Mouse (Mus musculus): ENCODE measurements around the gene Efcc1. TPM values are rescaled to one million over a fixed set of nuclear protein-coding genes. Genes with fewer than 3 reads are reported as not detected.
"Not testable (repeated sequence)": the region's sequence is repeated elsewhere in the genome, so short reads cannot be mapped to it uniquely, and the experiment has no call there.

Gene Efcc1
- polyA plus RNA-seq, 1 experiment from 2014 or later, result 0.46 TPM

- H3K4me1 ChIP-seq (replicated peaks), result no peaks in the 10 kb centered on the region
- H3K27ac ChIP-seq (ENCODE audit: poor library complexity, severe bottlenecking), result no peak overlapping the region
- ATAC-seq (ENCODE audit: insufficient number of reproducible peaks, low FRiP score), result no peak
- H3K4me2 ChIP-seq, result no peak overlapping the region
- no peak overlapping the region for H3K9ac ChIP-seq
- no peak overlapping the region for H3K4me3 ChIP-seq
- no peaks in the 10 kb centered on the region for H3K27me3 ChIP-seq (replicated peaks)
- no peaks in the 10 kb centered on the region for H3K9me3 ChIP-seq (replicated peaks)
- H3K36me3 ChIP-seq, result no peaks in the 10 kb centered on the region
- 82% methylated on average over 5 of the region's 5 CpGs for WGBS
These were observed 31.5 kb downstream of the Efcc1 start for GRCm38 (mm10) chr6:87762161-87762560.

- Histone ChIP-seq H3K27me3 (replicated peaks) (no peaks in the 10 kb centered on the region), H3K27ac (ENCODE audit: poor library complexity, severe bottlenecking) (no peak overlapping the region), H3K4me2 (no peak overlapping the region), H3K36me3 (no peaks in the 10 kb centered on the region), H3K4me1 (replicated peaks) (no peaks in the 10 kb centered on the region), H3K9ac (no peak overlapping the region), H3K4me3 (no peak overlapping the region), H3K9me3 (replicated peaks) (no peaks in the 10 kb centered on the region)
- 56% methylated on average over 4 of the region's 4 CpGs for WGBS
- ATAC-seq (ENCODE audit: insufficient number of reproducible peaks, low FRiP score), result peak; percentile 73; the same call in 1 of the 2 replicates
These were observed 33.0 kb downstream of the Efcc1 start for GRCm38 (mm10) chr6:87763376-87764280.

- not testable (repeated sequence) for H3K4me3 ChIP-seq; H3K4me2 ChIP-seq; H3K9me3 ChIP-seq (replicated peaks); H3K36me3 ChIP-seq; ATAC-seq (ENCODE audit: insufficient number of reproducible peaks, low FRiP score); H3K27ac ChIP-seq (ENCODE audit: poor library complexity, severe bottlenecking); H3K4me1 ChIP-seq (replicated peaks); H3K9ac ChIP-seq; H3K27me3 ChIP-seq (replicated peaks)
- WGBS, result 87% methylated on average over 2 of the region's 2 CpGs
These were observed 33.6 kb downstream of the Efcc1 start for GRCm38 (mm10) chr6:87764296-87764695.

GRCm38 (mm10) chr6:87770626-87771025 lies 40.0 kb downstream of the Efcc1 start:
- H3K27ac ChIP-seq (ENCODE audit: poor library complexity, severe bottlenecking), result no peak overlapping the region
- no peak overlapping the region for H3K4me2 ChIP-seq
- H3K36me3 ChIP-seq, result no peaks in the 10 kb centered on the region
- 52% methylated on average over 8 of the region's 8 CpGs for WGBS
- no peaks in the 10 kb centered on the region for H3K4me1 ChIP-seq (replicated peaks)
- H3K9ac ChIP-seq, result no peak overlapping the region
- no peaks in the 10 kb centered on the region for H3K27me3 ChIP-seq (replicated peaks)
- no peak overlapping the region for H3K4me3 ChIP-seq
- H3K9me3 ChIP-seq (replicated peaks), result no peaks in the 10 kb centered on the region
- no peak for ATAC-seq (ENCODE audit: insufficient number of reproducible peaks, low FRiP score)

GRCm38 (mm10) chr6:87774466-87774865 lies 43.8 kb downstream of the Efcc1 start:
- ATAC-seq (ENCODE audit: insufficient number of reproducible peaks, low FRiP score), result no peak
- no peak overlapping the region for H3K9ac ChIP-seq

GRCm38 (mm10) chr6:87774909-87775308 lies 44.2 kb downstream of the Efcc1 start:
- Histone ChIP-seq H3K36me3 (no peaks in the 10 kb centered on the region), H3K9ac (no peak overlapping the region), H3K4me1 (replicated peaks) (peaks cover 17% of the 10 kb centered on the region), H3K27ac (ENCODE audit: poor library complexity, severe bottlenecking) (no peak overlapping the region), H3K27me3 (replicated peaks) (no peaks in the 10 kb centered on the region), H3K4me2 (no peak overlapping the region), H3K4me3 (no peak overlapping the region), H3K9me3 (replicated peaks) (no peaks in the 10 kb centered on the region)
- 83% methylated on average over 9 of the region's 9 CpGs for WGBS
- ATAC-seq (ENCODE audit: insufficient number of reproducible peaks, low FRiP score), result no peak

More at GRCm38 (mm10) chr6:87774466-87774865, 43.8 kb downstream of the Efcc1 start:
- no peak overlapping the region for H3K27ac ChIP-seq (ENCODE audit: poor library complexity, severe bottlenecking)
- no peaks in the 10 kb centered on the region for H3K36me3 ChIP-seq
- H3K27me3 ChIP-seq (replicated peaks), result no peaks in the 10 kb centered on the region
- 61% methylated on average over 1 of the region's 1 CpGs for WGBS
- H3K4me1 ChIP-seq (replicated peaks), result peaks cover 17% of the 10 kb centered on the region
- no peak overlapping the region for H3K4me3 ChIP-seq
- H3K9me3 ChIP-seq (replicated peaks), result no peaks in the 10 kb centered on the region
- no peak overlapping the region for H3K4me2 ChIP-seq

GRCm38 (mm10) chr6:87775588-87776245 lies 45.0 kb downstream of the Efcc1 start:
- H3K4me2 ChIP-seq, result no peak overlapping the region
- no peaks in the 10 kb centered on the region for H3K9me3 ChIP-seq (replicated peaks)
- peak; percentile 85 for ATAC-seq (ENCODE audit: insufficient number of reproducible peaks, low FRiP score)
- peaks cover 17% of the 10 kb centered on the region for H3K4me1 ChIP-seq (replicated peaks)
- H3K36me3 ChIP-seq, result no peaks in the 10 kb centered on the region
- no peak overlapping the region for H3K9ac ChIP-seq
- no peak overlapping the region for H3K27ac ChIP-seq (ENCODE audit: poor library complexity, severe bottlenecking)
- no peak overlapping the region for H3K4me3 ChIP-seq
- H3K27me3 ChIP-seq (replicated peaks), result no peaks in the 10 kb centered on the region
- WGBS, result 52% methylated on average over 3 of the region's 3 CpGs

- Histone ChIP-seq H3K27ac (ENCODE audit: poor library complexity, severe bottlenecking) (no peak overlapping the region), H3K4me3 (no peak overlapping the region)
- WGBS, result 65% methylated on average over 1 of the region's 1 CpGs
These were observed 46.0 kb downstream of the Efcc1 start for GRCm38 (mm10) chr6:87776663-87777062.

GRCm38 (mm10) chr6:87777842-87778241 lies 47.2 kb downstream of the Efcc1 start, which contains the start of gene Gp9:
Gene Gp9, plus strand, starts transcription at chr6:87778072.
- no peak for ATAC-seq (ENCODE audit: insufficient number of reproducible peaks, low FRiP score)

More at GRCm38 (mm10) chr6:87776663-87777062, 46.0 kb downstream of the Efcc1 start:
- Histone ChIP-seq H3K9me3 (replicated peaks) (no peaks in the 10 kb centered on the region), H3K36me3 (no peaks in the 10 kb centered on the region), H3K27me3 (replicated peaks) (no peaks in the 10 kb centered on the region), H3K9ac (no peak overlapping the region), H3K4me1 (replicated peaks) (peaks cover 17% of the 10 kb centered on the region), H3K4me2 (no peak overlapping the region)
- no peak for ATAC-seq (ENCODE audit: insufficient number of reproducible peaks, low FRiP score)

GRCm38 (mm10) chr6:87778294-87779173 lies 47.9 kb downstream of the Efcc1 start:
- Histone ChIP-seq H3K27me3 (replicated peaks) (no peaks in the 10 kb centered on the region), H3K4me1 (replicated peaks) (peaks cover 17% of the 10 kb centered on the region), H3K4me3 (no peak overlapping the region), H3K9ac (no peak overlapping the region), H3K9me3 (replicated peaks) (no peaks in the 10 kb centered on the region), H3K36me3 (no peaks in the 10 kb centered on the region), H3K27ac (ENCODE audit: poor library complexity, severe bottlenecking) (0 out of 2 replicates have a peak overlapping the region, but pooled peaks have one; percentile 1), H3K4me2 (no peak overlapping the region)
- 56% methylated on average over 11 of the region's 11 CpGs for WGBS
- peak; percentile 41; the same call in 1 of the 2 replicates for ATAC-seq (ENCODE audit: insufficient number of reproducible peaks, low FRiP score)

More at GRCm38 (mm10) chr6:87777842-87778241, 47.2 kb downstream of the Efcc1 start, which contains the start of gene Gp9:
- Histone ChIP-seq H3K36me3 (no peaks in the 10 kb centered on the region), H3K9me3 (replicated peaks) (no peaks in the 10 kb centered on the region), H3K4me2 (no peak within 1 kb of the TSS), H3K27me3 (replicated peaks) (no peaks in the 10 kb centered on the region), H3K4me3 (no peak within 1 kb of the TSS), H3K27ac (ENCODE audit: poor library complexity, severe bottlenecking) (0 out of 2 replicates have a peak within 1 kb of the TSS, but pooled peaks have one; percentile 1), H3K9ac (no peak within 1 kb of the TSS), H3K4me1 (replicated peaks) (peaks cover 17% of the 10 kb centered on the region)
- 54% methylated on average over 2 of the region's 2 CpGs for WGBS

All from heart, embryonic 12.5 days (tissue).